Mouse (Mus musculus) v-Abl transformed pro-B cells (cell line): ENCODE data around the gene Slc17a9.

Experiments
- in situ Hi-C, 2 experiments: fragments of 400-800 bp; cut with MboI; formaldehyde crosslinking; loops; one replicate each; pipeline ENCODE4 v1.15.1; 2025; ENCODE audit not compliant: unreplicated experiment in 2 of 2

The Slc17a9 gene

GRCm38 (mm10) chr2:180743321-180743720 lies 18.3 kb downstream of the Slc17a9 start:
- in situ Hi-C loops, result loop anchor here (5.0 kb wide), 1 partner anchor 61 kb away; no protein-coding TSS in a partner anchor

GRCm38 (mm10) chr2:180745248-180745927 lies 20.3 kb downstream of the Slc17a9 start:
- in situ Hi-C loops, result no loop called here

- in situ Hi-C loops, result no loop called here
These were observed 21.6 kb downstream of the Slc17a9 start for GRCm38 (mm10) chr2:180746569-180747192.

GRCm38 (mm10) chr2:180748904-180749303 lies 23.8 kb downstream of the Slc17a9 start:
- in situ Hi-C loops, result no loop called here

DNA sequence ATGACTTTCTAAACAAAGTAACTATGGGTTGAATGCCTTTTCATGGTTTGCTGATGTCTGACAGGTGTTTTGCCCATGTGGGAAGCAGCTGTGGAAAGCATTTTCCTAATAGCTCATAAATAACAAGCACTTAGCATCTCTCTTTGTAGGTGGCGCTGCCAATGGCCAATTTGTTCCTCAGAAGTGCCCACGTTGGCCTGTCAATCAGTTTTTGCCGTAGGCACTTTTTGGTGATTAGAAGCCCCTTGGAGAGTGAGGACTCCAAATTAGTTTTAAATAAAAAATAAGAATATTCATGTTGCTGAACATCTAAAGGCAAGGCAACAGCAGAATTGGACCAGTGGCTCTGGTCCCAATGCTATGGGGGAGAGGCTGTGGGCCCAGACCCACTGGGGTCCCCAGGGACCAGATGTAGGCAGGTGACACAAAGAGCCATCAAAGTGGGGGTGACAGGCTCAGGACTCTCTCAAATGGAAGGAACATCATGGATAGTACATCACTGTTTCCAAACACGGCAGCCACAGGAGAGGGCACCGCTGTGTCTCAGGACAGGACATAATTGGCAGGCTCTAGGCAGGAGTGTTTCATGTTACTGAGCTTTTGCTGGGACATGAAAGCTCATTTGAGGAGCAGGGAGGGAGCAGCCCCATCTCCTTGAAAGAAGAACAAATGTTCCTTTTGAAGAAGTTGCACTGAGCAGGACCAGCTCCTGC lies 30.1 kb downstream of the Slc17a9 start:
- in situ Hi-C loops, result loop anchor here in 1 of 2 experiments (10.0 kb wide), 2 partner anchors 190 to 470 kb away; partner anchors contain the start of gene Rbbp8nl

DNA sequence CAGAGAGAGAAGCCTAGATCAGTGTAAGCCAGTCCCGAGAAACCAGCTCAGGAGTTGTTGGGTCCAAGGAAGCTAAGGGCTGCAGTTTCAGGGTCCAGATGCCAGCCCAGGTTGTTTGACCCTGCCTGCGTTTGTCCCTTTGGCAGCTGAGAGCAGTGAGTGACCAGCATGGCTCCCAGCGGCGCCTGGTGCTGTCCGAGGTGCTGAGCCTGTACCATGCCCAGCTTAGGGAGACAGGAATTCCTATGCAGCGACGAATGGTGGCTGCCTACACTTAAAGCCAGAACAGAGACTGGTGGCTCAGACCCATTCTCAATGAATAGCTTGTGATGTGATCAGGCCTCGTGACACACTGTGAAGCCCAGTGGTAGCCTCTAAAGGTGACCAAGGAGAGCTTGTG lies 30.8 kb downstream of the Slc17a9 start:
- in situ Hi-C loops, result loop anchor here in 1 of 2 experiments (10.0 kb wide), 2 partner anchors 191 to 471 kb away; partner anchors contain the start of gene Rbbp8nl

DNA sequence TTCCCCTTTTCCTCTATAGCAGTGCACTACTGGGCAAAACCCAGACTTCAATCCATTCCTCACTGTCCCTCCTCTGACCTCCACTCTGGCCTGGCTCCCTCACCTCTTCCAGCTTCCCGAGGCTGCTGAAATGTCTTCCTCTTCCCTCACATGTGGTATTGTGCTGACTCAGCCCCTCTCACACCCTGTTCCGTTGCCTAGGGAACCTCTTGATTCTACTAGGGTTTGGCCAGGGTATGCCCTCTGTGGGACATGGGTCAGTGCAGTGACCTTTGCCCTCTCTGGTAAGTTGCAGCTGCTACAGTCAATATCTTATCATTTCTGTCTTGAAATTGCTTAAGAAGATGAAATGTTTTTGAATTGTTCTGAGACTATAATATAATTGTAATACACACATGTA lies 31.7 kb downstream of the Slc17a9 start:
- in situ Hi-C loops, result loop anchor here in 1 of 2 experiments (10.0 kb wide), 2 partner anchors 192 to 472 kb away; partner anchors contain the start of gene Rbbp8nl

DNA sequence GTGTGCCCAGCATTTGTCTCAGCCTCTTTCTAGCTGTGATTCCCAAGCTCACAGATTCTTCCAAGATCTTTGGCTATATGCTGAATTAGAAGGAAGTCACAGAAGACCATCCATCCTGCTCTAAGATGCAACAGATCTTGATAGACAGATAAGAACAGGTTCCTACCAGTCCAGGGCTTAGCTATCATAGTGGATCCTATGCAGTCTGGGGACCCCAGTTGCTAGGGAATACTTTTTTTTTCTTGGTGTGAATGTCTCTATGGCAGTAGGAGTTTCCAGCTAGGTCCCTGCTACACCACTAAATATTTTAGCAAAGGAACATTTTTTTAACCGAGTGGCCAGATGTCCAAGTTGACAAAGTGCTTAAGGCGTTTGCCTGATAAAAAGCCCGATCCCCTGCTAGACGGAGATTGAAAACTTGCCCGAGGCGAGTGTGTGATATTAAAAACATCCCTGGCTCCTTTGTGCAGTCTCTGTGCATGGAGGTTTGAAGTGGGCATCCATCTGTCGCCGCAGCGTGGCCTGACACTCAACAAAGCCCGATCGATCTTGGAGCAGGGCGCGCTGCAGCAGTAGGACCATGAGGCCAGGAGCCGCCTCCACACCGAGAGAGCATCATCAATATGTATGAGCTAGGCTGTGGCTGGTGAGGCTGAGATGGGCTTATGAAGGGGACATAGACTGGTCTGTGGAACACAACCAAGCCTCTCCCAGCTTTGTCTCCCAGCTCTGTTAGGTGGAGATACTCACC lies 33.6 kb downstream of the Slc17a9 start:
- in situ Hi-C loops, result loop anchor here in 1 of 2 experiments (10.0 kb wide), 2 partner anchors 194 to 474 kb away; partner anchors contain the start of gene Rbbp8nl

GRCm38 (mm10) chr2:180764986-180765385 lies 39.9 kb downstream of the Slc17a9 start:
- in situ Hi-C loops, result no loop called here

GRCm38 (mm10) chr2:180765713-180766112 lies 40.6 kb downstream of the Slc17a9 start:
- in situ Hi-C loops, result no loop called here

DNA sequence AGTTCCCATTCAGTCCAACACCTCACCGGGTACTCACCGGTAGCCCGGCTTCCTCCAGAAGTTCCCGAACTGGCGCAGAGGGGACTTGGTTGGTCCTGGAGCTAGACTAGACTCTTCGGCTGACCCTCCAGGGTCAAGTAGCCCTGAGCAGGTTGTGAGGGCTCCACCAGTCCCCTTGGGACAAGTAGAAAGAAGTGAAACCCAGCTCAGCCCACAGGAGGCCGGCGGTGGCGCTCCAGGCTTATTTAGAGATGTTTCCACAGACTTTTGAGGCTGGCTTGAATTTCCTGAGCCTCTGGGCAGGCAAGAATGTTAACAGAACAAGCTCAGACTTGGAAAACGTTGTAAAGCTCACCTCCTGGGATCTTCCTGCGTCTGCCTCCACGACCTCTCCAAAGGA lies 50.2 kb downstream of the Slc17a9 start:
- in situ Hi-C loops, result loop anchor here in 1 of 2 experiments (5.0 kb wide), 1 partner anchor 423 kb away; no protein-coding TSS in a partner anchor

GRCm38 (mm10) chr2:180775641-180776040 lies 50.6 kb downstream of the Slc17a9 start:
- in situ Hi-C loops, result loop anchor here in 1 of 2 experiments (5.0 kb wide), 1 partner anchor 423 kb away; no protein-coding TSS in a partner anchor

GRCm38 (mm10) chr2:180776793-180777192 lies 51.7 kb downstream of the Slc17a9 start, which contains the start of gene Bhlhe23:
Bhlhe23 (minus strand) TSS chr2:180776900.
- in situ Hi-C loops, result loop anchor here in 1 of 2 experiments (5.0 kb wide), 1 partner anchor 424 kb away; no protein-coding TSS in a partner anchor

DNA sequence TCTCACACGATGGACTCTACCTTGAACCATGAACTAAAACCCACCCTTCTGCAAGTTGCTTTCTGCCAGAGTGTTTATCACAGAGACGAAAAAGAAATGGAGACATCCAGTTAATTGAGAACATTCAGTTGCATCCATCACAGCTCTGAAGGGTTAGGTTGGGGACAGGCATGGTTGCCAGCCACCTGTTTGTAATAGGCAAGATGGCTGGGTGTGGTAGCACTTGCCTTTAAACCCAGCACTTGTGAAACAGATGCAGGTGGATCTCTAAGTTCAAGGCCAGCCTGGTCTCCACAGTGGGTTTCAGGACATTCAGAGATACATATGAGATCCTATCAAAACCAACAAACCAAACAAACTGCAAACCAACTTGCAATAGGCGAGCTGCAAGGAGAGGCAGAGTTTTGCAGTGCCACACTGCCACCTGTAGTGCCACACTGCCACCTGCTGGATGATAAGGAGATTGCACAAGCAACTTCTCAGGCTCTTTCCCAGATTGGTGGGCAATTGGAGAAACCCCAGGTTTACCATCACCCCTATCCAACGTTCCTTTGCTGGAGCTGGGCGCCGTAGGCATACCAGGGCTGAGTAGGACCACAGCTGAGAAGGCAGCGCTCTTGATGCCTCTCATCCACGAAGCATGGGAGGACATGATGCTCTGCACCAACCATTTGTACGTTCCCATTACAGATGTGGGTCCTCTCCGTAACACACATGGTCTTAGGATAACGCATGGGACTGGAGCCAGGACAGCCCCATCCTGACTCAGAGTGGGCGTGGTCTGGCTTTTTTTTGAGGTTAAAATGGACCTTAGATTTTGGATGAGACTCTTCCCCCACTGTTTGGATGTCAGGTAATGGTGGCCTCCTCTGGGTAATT lies 54.4 kb downstream of the Slc17a9 start:
- in situ Hi-C loops, result loop anchor here (5.0 to 10.0 kb wide), 5 partner anchors 197 to 495 kb away; partner anchors contain the start of genes Mrgbp (in 1 of the 2) and Rbbp8nl (in 1 of the 2)

DNA sequence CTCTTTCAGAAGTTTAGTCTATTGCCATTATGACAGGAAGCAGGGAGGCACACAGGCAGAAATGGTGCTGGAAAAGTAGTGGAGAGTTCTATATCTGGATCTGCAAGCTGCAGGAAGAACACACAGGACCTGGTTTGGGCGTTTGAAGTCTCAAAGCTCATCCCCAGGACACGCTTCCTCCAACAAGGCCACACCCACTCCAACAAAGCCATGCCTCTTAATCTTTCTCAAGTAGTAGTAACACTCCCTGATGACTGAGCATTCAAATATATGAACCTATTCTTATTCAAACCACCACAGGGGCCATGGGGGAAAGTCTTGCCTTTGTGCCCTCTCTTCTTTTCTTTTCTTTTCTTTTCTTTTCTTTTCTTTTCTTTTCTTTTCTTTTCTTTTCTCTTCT lies 55.2 kb downstream of the Slc17a9 start:
- in situ Hi-C loops, result loop anchor here (5.0 to 10.0 kb wide), 4 partner anchors 198 to 495 kb away; partner anchors contain the start of genes Mrgbp (in 1 of the 2) and Rbbp8nl (in 1 of the 2)

DNA sequence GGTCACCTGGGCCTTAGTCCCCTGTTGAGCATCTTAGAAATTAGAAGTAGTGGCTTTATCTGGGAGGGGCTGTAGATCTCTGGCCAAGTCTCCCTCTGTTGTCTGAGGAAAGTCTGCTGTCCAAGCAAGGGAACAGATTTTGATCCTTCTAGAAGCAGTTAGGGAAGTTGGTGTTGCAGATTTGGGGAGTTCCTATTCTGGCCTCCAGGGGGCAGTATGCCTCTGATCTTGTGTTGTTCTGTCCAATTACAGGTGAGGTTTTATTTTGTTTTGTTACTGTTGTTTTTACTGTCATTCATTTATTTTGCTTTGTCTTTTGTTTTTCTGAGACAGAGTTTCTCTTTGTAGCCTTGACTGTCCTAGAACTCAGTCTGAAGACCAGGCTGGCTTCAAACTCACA lies 61.7 kb downstream of the Slc17a9 start:
- in situ Hi-C loops, result loop anchor here (5.0 to 10.0 kb wide), 2 partner anchors 276 to 502 kb away; partner anchors contain the start of gene Rbbp8nl (in 1 of the 2)

- in situ Hi-C loops, result loop anchor here (5.0 to 10.0 kb wide), 2 partner anchors 275 to 503 kb away; partner anchors contain the start of gene Rbbp8nl (in 1 of the 2)
These were observed 62.6 kb downstream of the Slc17a9 start for GRCm38 (mm10) chr2:180787566-180788232.

DNA sequence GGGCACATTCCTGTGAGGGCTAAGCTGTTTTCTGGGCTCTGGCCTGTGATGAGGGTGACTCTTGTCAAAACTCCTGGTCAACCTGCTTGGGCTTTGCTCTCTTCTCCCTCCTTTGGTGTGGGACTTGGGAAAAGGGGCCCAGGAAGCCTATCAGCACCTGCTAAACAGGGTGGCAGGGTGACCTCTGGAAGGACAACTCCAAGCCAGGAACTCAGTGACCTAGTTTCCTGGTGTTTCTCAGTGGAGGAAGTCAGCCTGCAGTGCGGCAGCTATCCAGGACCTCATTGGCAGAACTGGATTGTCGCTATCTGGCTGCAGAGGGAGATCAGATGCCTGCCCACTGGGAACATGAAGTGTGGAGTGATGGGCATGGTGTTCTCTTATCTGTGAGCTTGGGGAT lies 63.3 kb downstream of the Slc17a9 start:
- in situ Hi-C loops, result loop anchor here (5.0 to 10.0 kb wide), 2 partner anchors 274 to 504 kb away; partner anchors contain the start of gene Rbbp8nl (in 1 of the 2)
